Mouse (Mus musculus) lung, postnatal 0 days (tissue): ENCODE measurements around the gene Atxn7l1. TPM values are rescaled to one million over a fixed set of nuclear protein-coding genes. Genes with fewer than 3 reads are reported as not detected.
A peak's percentile ranks its signal among the peaks of the same experiment; 100 is the strongest.

Experiments
- ATAC-seq: fragments of 200-750 bp; cut with Nextera tagmentation; 2 replicates; pipeline ENCODE4 v1.8.0; 2017; ENCODE audit warnings: moderate library complexity
- DNase-seq: peaks from one replicate; pipeline ENCODE4 v3.0.0-alpha.2; 2016; ENCODE audit warnings: low spot score
- H3K27ac ChIP-seq: fragments of 300-500 bp; sonication (generic); 2 replicates; pipeline ENCODE4 v1.5.1; 2014; ENCODE audit warnings: antibody characterized with exemption, mild to moderate bottlenecking, low read length, mixed read lengths
- H3K27me3 ChIP-seq: fragments of 300-500 bp; sonication (generic); replicated peaks from 2 replicates; pipeline ENCODE4 v1.6.1; 2014; ENCODE audit warnings: low read length, mixed read lengths; ENCODE audit not compliant: insufficient read depth
- H3K36me3 ChIP-seq: fragments of 300-500 bp; sonication (generic); 2 replicates; pipeline ENCODE4 v1.6.1; 2014; ENCODE audit warnings: low read length, mixed read lengths; ENCODE audit not compliant: insufficient read depth
- H3K4me1 ChIP-seq: fragments of 300-500 bp; sonication (generic); 2 replicates; pipeline ENCODE4 v1.6.1; 2014; ENCODE audit warnings: antibody characterized with exemption, low read depth, low read length, mixed read lengths; ENCODE audit not compliant: insufficient read depth
- H3K4me2 ChIP-seq: fragments of 300-500 bp; sonication (generic); replicated peaks from 2 replicates; pipeline ENCODE4 v1.6.1; 2014; ENCODE audit warnings: low read depth, mild to moderate bottlenecking, low read length, moderate library complexity, mixed read lengths
- H3K4me3 ChIP-seq: fragments of 300-500 bp; sonication (generic); 2 replicates; pipeline ENCODE4 v1.5.1; 2014; ENCODE audit warnings: low read depth, low read length
- H3K9ac ChIP-seq: fragments of 300-500 bp; sonication (generic); replicated peaks from 2 replicates; pipeline ENCODE4 v1.6.1; 2014; ENCODE audit warnings: low read depth, mild to moderate bottlenecking
- H3K9me3 ChIP-seq: fragments of 300-500 bp; sonication (generic); 2 replicates; pipeline ENCODE4 v1.6.1; 2016; ENCODE audit warnings: low read length, mixed read lengths
- CTCF ChIP-seq: IDR thresholded peaks from 2 replicates; pipeline ENCODE4 v1.5.1; 2016; ENCODE audit warnings: antibody characterized with exemption, mild to moderate bottlenecking
- EP300 ChIP-seq: IDR thresholded peaks from 2 replicates; pipeline ENCODE4 v1.6.1; 2016; ENCODE audit warnings: antibody characterized with exemption, mild to moderate bottlenecking, control low read depth
- WGBS: fragments of 180-500 bp; shearing (Covaris S2); extraction: QIAGEN DNeasy Blood & Tissue Kit; methylation state at CpG from one replicate; pipeline ENCODE4 v1.1.7; 2014; 5-methylcytosine and 5-hydroxymethylcytosine counted together
- polyA plus RNA-seq: library from polyadenylated mRNA; unstranded; fragments of >200 nt; fragmentation: Nextera tagmentation; extraction: Ambion mirVana; gene quantifications from 2 replicates; pipeline ENCODE4 v1.2.1, GENCODE M21; 2015

The Atxn7l1 gene
- polyA plus RNA-seq, 1 experiment from 2014 or later: 10.2 TPM

GRCm38 (mm10) chr12:33169777-33170494 is 22.4 kb downstream of the Atxn7l1 start:
- H3K4me3 ChIP-seq: no peak overlapping the region
- H3K27me3 ChIP-seq: no peaks in the 10 kb centered on the region
- ATAC-seq: no peak
- no peaks in the 10 kb centered on the region for H3K9me3 ChIP-seq
- 0 out of 2 replicates have a peak, but pooled peaks cover 10% of the 10 kb centered on the region for H3K4me1 ChIP-seq
- 86% methylated on average over 11 of the region's 11 CpGs for WGBS
- H3K36me3 ChIP-seq: no peaks in the 10 kb centered on the region
- DNase-seq: peak; percentile 30
- no peak overlapping the region for H3K9ac ChIP-seq
- H3K27ac ChIP-seq: peak overlapping the region; percentile 33; the same call in 1 of the 2 replicates
- TF ChIP-seq EP300 (no peak), CTCF (no peak)
- H3K4me2 ChIP-seq: no peak overlapping the region

- ATAC-seq: no peak; the same call in 1 of the 2 replicates
- no peaks in the 10 kb centered on the region for H3K36me3 ChIP-seq
- H3K27ac ChIP-seq: no peak overlapping the region
- 67% methylated on average over 7 of the region's 7 CpGs for WGBS
- no peak overlapping the region for H3K4me3 ChIP-seq
- TF ChIP-seq EP300 (0 out of 2 replicates have a peak, but pooled peaks have one; percentile 16), CTCF (no peak)
- H3K9ac ChIP-seq: no peak overlapping the region
- peak; percentile 34 for DNase-seq
- peaks cover 16% of the 10 kb centered on the region; the same call in 1 of the 2 replicates for H3K4me1 ChIP-seq
- H3K9me3 ChIP-seq: no peaks in the 10 kb centered on the region
- no peak overlapping the region for H3K4me2 ChIP-seq
- no peaks in the 10 kb centered on the region for H3K27me3 ChIP-seq
These were observed 23.3 kb downstream of the Atxn7l1 start for GRCm38 (mm10) chr12:33170822-33171221.

GRCm38 (mm10) chr12:33172926-33173325 is 25.4 kb downstream of the Atxn7l1 start:
- Histone ChIP-seq H3K27ac (no peak overlapping the region), H3K4me2 (no peak overlapping the region), H3K9me3 (no peaks in the 10 kb centered on the region), H3K4me3 (no peak overlapping the region), H3K9ac (no peak overlapping the region), H3K36me3 (no peaks in the 10 kb centered on the region), H3K27me3 (no peaks in the 10 kb centered on the region), H3K4me1 (peaks cover 18% of the 10 kb centered on the region; the same call in 1 of the 2 replicates)
- 79% methylated on average over 9 of the region's 9 CpGs for WGBS
- ATAC-seq (no peak), DNase-seq (no peak)
- TF ChIP-seq EP300 (no peak), CTCF (no peak)

GRCm38 (mm10) chr12:33173720-33174141 is 26.2 kb downstream of the Atxn7l1 start:
- no peaks in the 10 kb centered on the region for H3K27me3 ChIP-seq
- H3K36me3 ChIP-seq: no peaks in the 10 kb centered on the region
- DNase-seq (peak; percentile 80), ATAC-seq (peak; percentile 74)
- 64% methylated on average over 8 of the region's 8 CpGs for WGBS
- H3K27ac ChIP-seq: no peak overlapping the region
- H3K4me1 ChIP-seq: peaks cover 18% of the 10 kb centered on the region; the same call in 1 of the 2 replicates
- TF ChIP-seq EP300 (peak; percentile 87), CTCF (no peak)
- no peak overlapping the region for H3K4me3 ChIP-seq
- H3K9ac ChIP-seq: no peak overlapping the region
- no peaks in the 10 kb centered on the region for H3K9me3 ChIP-seq
- no peak overlapping the region for H3K4me2 ChIP-seq

- Histone ChIP-seq H3K9ac (no peak overlapping the region), H3K4me2 (no peak overlapping the region), H3K27me3 (no peaks in the 10 kb centered on the region), H3K4me3 (no peak overlapping the region), H3K36me3 (no peaks in the 10 kb centered on the region), H3K9me3 (no peaks in the 10 kb centered on the region), H3K27ac (no peak overlapping the region), H3K4me1 (peaks cover 18% of the 10 kb centered on the region; the same call in 1 of the 2 replicates)
- TF ChIP-seq EP300: no peak
- TF ChIP-seq CTCF: no peak
- peak; percentile 14 for DNase-seq
- no peak for ATAC-seq
- 52% methylated on average over 7 of the region's 7 CpGs for WGBS
These were observed 26.7 kb downstream of the Atxn7l1 start for GRCm38 (mm10) chr12:33174171-33174570.

GRCm38 (mm10) chr12:33174675-33175357 is 27.3 kb downstream of the Atxn7l1 start:
- TF ChIP-seq CTCF: no peak
- TF ChIP-seq EP300: no peak
- H3K27ac ChIP-seq: no peak overlapping the region
- no peaks in the 10 kb centered on the region for H3K36me3 ChIP-seq
- no peaks in the 10 kb centered on the region for H3K27me3 ChIP-seq
- no peak for DNase-seq
- peaks cover 18% of the 10 kb centered on the region; the same call in 1 of the 2 replicates for H3K4me1 ChIP-seq
- no peak for ATAC-seq
- no peak overlapping the region for H3K9ac ChIP-seq
- no peak overlapping the region for H3K4me2 ChIP-seq
- no peak overlapping the region for H3K4me3 ChIP-seq
- H3K9me3 ChIP-seq: no peaks in the 10 kb centered on the region
- 64% methylated on average over 10 of the region's 10 CpGs for WGBS
